In genomic region chr4:117731926-117732325, GRCm38 (mm10) we compare ENCODE assay signal across 24 mouse cellular contexts. TPM values are rescaled to one million over a fixed set of nuclear protein-coding genes. Genes with fewer than 3 reads are reported as not detected.
A peak's percentile ranks its signal among the peaks of the same experiment; 100 is the strongest.
DNase-seq lines count a peak whose midpoint lies in the region; ATAC-seq and TF ChIP-seq lines count a peak whose summit lies in the region.
"Had no signal": no experiment of that assay in that cellular context is flagged by ENCODE, and none has a peak within 500 bp of the region (broad histone marks: within the 10 kb centered on the region; RNA-seq: fewer than 3 reads in every experiment).

No protein-coding gene starts in this region.

- peak; percentile 53; the same call in 1 of the 2 replicates for ATAC-seq in stomach, embryonic 16.5 days (ENCODE audit: insufficient read depth, low FRiP score)
- peak; percentile 88 for ATAC-seq in stomach, postnatal 0 days (ENCODE audit: low FRiP score, low TSS enrichment)
- ATAC-seq: forebrain, embryonic 14.5 days; forebrain, embryonic 16.5 days had no signal

- no peaks in the 10 kb centered on the region for H3K27me3 ChIP-seq in stomach, embryonic 16.5 days (ENCODE audit: control insufficient read depth, insufficient read depth, low read length)
- H3K27me3 ChIP-seq in stomach, postnatal 0 days (ENCODE audit: control insufficient read depth, insufficient read depth, low read length), result no peaks in the 10 kb centered on the region
- H3K27me3 ChIP-seq: embryonic facial prominence, embryonic 13.5 days; embryonic facial prominence, embryonic 15.5 days; forebrain, embryonic 12.5 days had no signal

- WGBS in stomach, embryonic 16.5 days, result 56% methylated on average over 3 of the region's 3 CpGs
- 48% methylated on average over 3 of the region's 3 CpGs for WGBS in stomach, postnatal 0 days

- TF ChIP-seq EP300 in stomach, postnatal 0 days (optimal IDR thresholded peaks at IDR 0.05), result no peak

- no peak overlapping the region for H3K4me2 ChIP-seq in stomach, embryonic 16.5 days (ENCODE audit: low read depth, low read length)
- H3K4me2 ChIP-seq in stomach, postnatal 0 days (replicated peaks; ENCODE audit: low read depth), result no peak overlapping the region
- H3K4me2 ChIP-seq: embryonic facial prominence, embryonic 13.5 days; embryonic facial prominence, embryonic 15.5 days; forebrain, embryonic 12.5 days had no signal

- H3K9me3 ChIP-seq in stomach, embryonic 16.5 days (replicated peaks; ENCODE audit: control insufficient read depth, low read length), result no peaks in the 10 kb centered on the region
- H3K9me3 ChIP-seq in stomach, postnatal 0 days (ENCODE audit: control insufficient read depth, low read length), result no peaks in the 10 kb centered on the region
- H3K9me3 ChIP-seq: embryonic facial prominence, embryonic 13.5 days; embryonic facial prominence, embryonic 15.5 days; forebrain, embryonic 10.5 days; forebrain, embryonic 12.5 days had no signal

- no peak overlapping the region for H3K9ac ChIP-seq in stomach, embryonic 16.5 days (ENCODE audit: low read length)
- H3K9ac ChIP-seq in stomach, postnatal 0 days (ENCODE audit: low read length), result no peak overlapping the region
- H3K9ac ChIP-seq: embryonic facial prominence, embryonic 13.5 days; embryonic facial prominence, embryonic 15.5 days; forebrain, embryonic 12.5 days had no signal

- no peak for TF ChIP-seq CTCF in stomach, postnatal 0 days (IDR thresholded peaks at IDR 0.05; ENCODE audit: low read depth)

- H3K27ac ChIP-seq in stomach, embryonic 16.5 days (ENCODE audit: low read length), result no peak overlapping the region
- H3K27ac ChIP-seq in stomach, postnatal 0 days (replicated peaks), result no peak overlapping the region
- H3K27ac ChIP-seq: embryonic facial prominence, embryonic 13.5 days; embryonic facial prominence, embryonic 15.5 days; forebrain, embryonic 10.5 days; forebrain, embryonic 12.5 days had no signal

- no peaks in the 10 kb centered on the region for H3K36me3 ChIP-seq in stomach, embryonic 16.5 days (ENCODE audit: control insufficient read depth, insufficient read depth, low read length)
- no peaks in the 10 kb centered on the region for H3K36me3 ChIP-seq in stomach, postnatal 0 days (ENCODE audit: control insufficient read depth, insufficient read depth, low read length)
- H3K36me3 ChIP-seq: embryonic facial prominence, embryonic 13.5 days; embryonic facial prominence, embryonic 15.5 days; forebrain, embryonic 10.5 days; forebrain, embryonic 12.5 days had no signal

- peak; percentile 20 for DNase-seq in urinary bladder, postnatal 14 days (ENCODE audit: low spot score)
- DNase-seq in urinary bladder, adult 2 months (ENCODE audit: low spot score), result no peak
- peak; percentile 68 for DNase-seq in stomach, postnatal 0 days (ENCODE audit: low spot score)
- DNase-seq in adipocyte (ENCODE audit: low spot score), result no peak
- DNase-seq: adrenal gland, adult 8-10 months; adrenal gland, postnatal 14 days; cerebellum, adult 11 months; cerebellum, adult 18-20 months; cerebellum, adult 8-10 months; cerebellum, adult 9-11 months; cerebellum, postnatal 14 days; cerebellum, postnatal 36 days; embryo, embryonic 11 days had no signal

- H3K4me3 ChIP-seq in stomach, embryonic 16.5 days (replicated peaks; ENCODE audit: low read length), result no peak overlapping the region
- H3K4me3 ChIP-seq in stomach, postnatal 0 days (ENCODE audit: low read depth, low read length), result no peak overlapping the region
- H3K4me3 ChIP-seq: embryonic facial prominence, embryonic 13.5 days; embryonic facial prominence, embryonic 15.5 days; erythroblast, embryonic 14.5 days; forebrain, embryonic 10.5 days; forebrain, embryonic 12.5 days had no signal

- H3K4me1 ChIP-seq in stomach, embryonic 16.5 days (ENCODE audit: control insufficient read depth, insufficient read depth, low read length), result no peaks in the 10 kb centered on the region
- no peaks in the 10 kb centered on the region for H3K4me1 ChIP-seq in stomach, postnatal 0 days (replicated peaks; ENCODE audit: control insufficient read depth, insufficient read depth)
- H3K4me1 ChIP-seq: embryonic facial prominence, embryonic 13.5 days; embryonic facial prominence, embryonic 15.5 days; forebrain, embryonic 10.5 days; forebrain, embryonic 12.5 days had no signal

RNA-seq across cellular contexts. Expression of gene Gm12845, which starts 7.7 kb away (rescaled TPM):
- not detected in 2 replicates for polyA plus RNA-seq in urinary bladder, adult 2 months (2012; rRNA removed)
- polyA plus RNA-seq in stomach, embryonic 16.5 days (2015; fragmentation: Nextera tagmentation; extraction: Ambion mirVana), result not detected in 2 replicates
- not detected in 2 replicates for polyA plus RNA-seq in stomach, postnatal 0 days (2015; fragmentation: Nextera tagmentation; extraction: Ambion mirVana)
- polyA plus RNA-seq: brain, embryonic 14.5 days; C2C12; embryonic facial prominence, embryonic 11.5 days; embryonic facial prominence, embryonic 13.5 days; embryonic facial prominence, embryonic 15.5 days; erythroblast, embryonic 14.5 days; forebrain, embryonic 10.5 days; forebrain, embryonic 12.5 days; forebrain, embryonic 14.5 days; forebrain, embryonic 16.5 days had no signal

RNA-seq across cellular contexts. Expression of gene Klf17, which starts 33.5 kb away (rescaled TPM):
- polyA plus RNA-seq in urinary bladder, adult 2 months (2012; rRNA removed), result not detected in 2 replicates
- 0.08 TPM in 1 of 2 replicates, not detected in the other for polyA plus RNA-seq in stomach, embryonic 16.5 days (2015; fragmentation: Nextera tagmentation; extraction: Ambion mirVana)
- 0.12 and 0.16 TPM in 2 replicates for polyA plus RNA-seq in stomach, postnatal 0 days (2015; fragmentation: Nextera tagmentation; extraction: Ambion mirVana)
- polyA plus RNA-seq: C2C12; embryonic facial prominence, embryonic 11.5 days; embryonic facial prominence, embryonic 13.5 days; embryonic facial prominence, embryonic 15.5 days; erythroblast, embryonic 14.5 days; forebrain, embryonic 10.5 days; forebrain, embryonic 12.5 days; forebrain, embryonic 14.5 days; forebrain, embryonic 16.5 days had no signal

RNA-seq across cellular contexts. Expression of gene Dmap1, which starts 49.9 kb away (rescaled TPM):
- 33.0 and 33.9 TPM in 2 replicates for polyA plus RNA-seq in urinary bladder, adult 2 months (2012; rRNA removed)
- 40.2 and 42.8 TPM in 2 replicates for polyA plus RNA-seq in stomach, embryonic 16.5 days (2015; fragmentation: Nextera tagmentation; extraction: Ambion mirVana)
- 27.5 and 27.8 TPM in 2 replicates for polyA plus RNA-seq in stomach, postnatal 0 days (2015; fragmentation: Nextera tagmentation; extraction: Ambion mirVana)

Comparison
In these comparisons a context has a peak if more than half of its experiments do, and no peak if none do; other contexts are left out.
1. DNase-seq: peak in urinary bladder, postnatal 14 days (single experiment) and stomach, postnatal 0 days (single experiment); none in urinary bladder, adult 2 months (single experiment) and adipocyte (single experiment).